Mouse (Mus musculus): Measurements from ENCODE around the gene Pifo. TPM values are rescaled to one million over a fixed set of nuclear protein-coding genes. Genes with fewer than 3 reads are reported as not detected.
"Not testable (repeated sequence)": the region's sequence is repeated elsewhere in the genome, so short reads cannot be mapped to it uniquely, and the experiment has no call there.

The Pifo gene
- polyA plus RNA-seq, 1 experiment = 4.6 TPM

GRCm38 (mm10) chr3:105991653-105992283 is 22.7 kb downstream of the Pifo start:
- TF ChIP-seq POLR2A (IDR thresholded peaks at IDR 0.05; ENCODE audit: borderline replicate concordance, extremely low read depth, insufficient read depth, insufficient read length, poor library complexity, severe bottlenecking) = no peak
- no peak for TF ChIP-seq CTCF (IDR thresholded peaks at IDR 0.05; ENCODE audit: borderline replicate concordance, extremely low read depth, insufficient read depth, insufficient read length)
- DNase-seq (ENCODE audit: low read depth) = peak; percentile 72

GRCm38 (mm10) chr3:105989611-105990010 is 24.8 kb downstream of the Pifo start:
- DNase-seq (ENCODE audit: low read depth) = not testable (repeated sequence)

- no peak for DNase-seq (ENCODE audit: low read depth)
- TF ChIP-seq POLR2A (IDR thresholded peaks at IDR 0.05; ENCODE audit: borderline replicate concordance, extremely low read depth, insufficient read depth, insufficient read length, poor library complexity, severe bottlenecking) (no peak), CTCF (IDR thresholded peaks at IDR 0.05; ENCODE audit: borderline replicate concordance, extremely low read depth, insufficient read depth, insufficient read length) (no peak)
Observed at GRCm38 (mm10) chr3:105974174-105974573, 40.3 kb downstream of the Pifo start.

GRCm38 (mm10) chr3:105973411-105973810 is 41.0 kb downstream of the Pifo start, which contains the start of gene Ovgp1:
Gene Ovgp1, plus strand, starts transcription at chr3:105973711.
- TF ChIP-seq POLR2A (IDR thresholded peaks at IDR 0.05; ENCODE audit: borderline replicate concordance, extremely low read depth, insufficient read depth, insufficient read length, poor library complexity, severe bottlenecking) = no peak
- no peak for TF ChIP-seq CTCF (IDR thresholded peaks at IDR 0.05; ENCODE audit: borderline replicate concordance, extremely low read depth, insufficient read depth, insufficient read length)
- DNase-seq (ENCODE audit: low read depth) = no peak

GRCm38 (mm10) chr3:105971831-105972446 is 42.5 kb downstream of the Pifo start:
- DNase-seq (ENCODE audit: low read depth) = no peak
- TF ChIP-seq CTCF (IDR thresholded peaks at IDR 0.05; ENCODE audit: borderline replicate concordance, extremely low read depth, insufficient read depth, insufficient read length) = no peak
- no peak for TF ChIP-seq POLR2A (IDR thresholded peaks at IDR 0.05; ENCODE audit: borderline replicate concordance, extremely low read depth, insufficient read depth, insufficient read length, poor library complexity, severe bottlenecking)

- no peak for TF ChIP-seq POLR2A (IDR thresholded peaks at IDR 0.05; ENCODE audit: borderline replicate concordance, extremely low read depth, insufficient read depth, insufficient read length, poor library complexity, severe bottlenecking)
- peak; percentile 15; the same call in 1 of the 2 replicates for TF ChIP-seq CTCF (IDR thresholded peaks at IDR 0.05; ENCODE audit: borderline replicate concordance, extremely low read depth, insufficient read depth, insufficient read length)
- DNase-seq (ENCODE audit: low read depth) = peak; percentile 17
Observed at GRCm38 (mm10) chr3:105960700-105961099, 53.7 kb downstream of the Pifo start.

GRCm38 (mm10) chr3:105959999-105960398 is 54.4 kb downstream of the Pifo start, which contains the start of gene Atp5f1:
Gene Atp5f1, minus strand, starts transcription at chr3:105960099.
- peak; percentile 1 for DNase-seq (ENCODE audit: low read depth)
- no peak for TF ChIP-seq POLR2A (IDR thresholded peaks at IDR 0.05; ENCODE audit: borderline replicate concordance, extremely low read depth, insufficient read depth, insufficient read length, poor library complexity, severe bottlenecking)
- no peak for TF ChIP-seq CTCF (IDR thresholded peaks at IDR 0.05; ENCODE audit: borderline replicate concordance, extremely low read depth, insufficient read depth, insufficient read length)

- DNase-seq (ENCODE audit: low read depth) = peak; percentile 63
- TF ChIP-seq CTCF (IDR thresholded peaks at IDR 0.05; ENCODE audit: borderline replicate concordance, extremely low read depth, insufficient read depth, insufficient read length) = no peak
- TF ChIP-seq POLR2A (IDR thresholded peaks at IDR 0.05; ENCODE audit: borderline replicate concordance, extremely low read depth, insufficient read depth, insufficient read length, poor library complexity, severe bottlenecking) = no peak
Observed at GRCm38 (mm10) chr3:105959585-105959984, 54.9 kb downstream of the Pifo start.

- peak; percentile 100 for DNase-seq (ENCODE audit: low read depth)
- TF ChIP-seq POLR2A (IDR thresholded peaks at IDR 0.05; ENCODE audit: borderline replicate concordance, extremely low read depth, insufficient read depth, insufficient read length, poor library complexity, severe bottlenecking) (peak; percentile 60; the same call in 1 of the 2 replicates), CTCF (IDR thresholded peaks at IDR 0.05; ENCODE audit: borderline replicate concordance, extremely low read depth, insufficient read depth, insufficient read length) (no peak)
Observed at GRCm38 (mm10) chr3:105958974-105959580, 55.4 kb downstream of the Pifo start, which contains the start of gene Wdr77. Gene Wdr77, plus strand, starts transcription at chr3:105959369.

GRCm38 (mm10) chr3:105958204-105958603 is 56.2 kb downstream of the Pifo start:
- no peak for TF ChIP-seq CTCF (IDR thresholded peaks at IDR 0.05; ENCODE audit: borderline replicate concordance, extremely low read depth, insufficient read depth, insufficient read length)
- TF ChIP-seq POLR2A (IDR thresholded peaks at IDR 0.05; ENCODE audit: borderline replicate concordance, extremely low read depth, insufficient read depth, insufficient read length, poor library complexity, severe bottlenecking) = no peak
- no peak for DNase-seq (ENCODE audit: low read depth)

GRCm38 (mm10) chr3:105957235-105957634 is 57.2 kb downstream of the Pifo start:
- no peak for TF ChIP-seq CTCF (IDR thresholded peaks at IDR 0.05; ENCODE audit: borderline replicate concordance, extremely low read depth, insufficient read depth, insufficient read length)
- no peak for TF ChIP-seq POLR2A (IDR thresholded peaks at IDR 0.05; ENCODE audit: borderline replicate concordance, extremely low read depth, insufficient read depth, insufficient read length, poor library complexity, severe bottlenecking)
- no peak for DNase-seq (ENCODE audit: low read depth)

Data from brain, embryonic 14.5 days (tissue).